Mouse (Mus musculus): ENCODE data around the gene Ap1s1. TPM values are rescaled to one million over a fixed set of nuclear protein-coding genes. Genes with fewer than 3 reads are reported as not detected.

The Ap1s1 gene
- polyA plus RNA-seq, 1 experiment from 2014 or later, result 152 TPM

DNA sequence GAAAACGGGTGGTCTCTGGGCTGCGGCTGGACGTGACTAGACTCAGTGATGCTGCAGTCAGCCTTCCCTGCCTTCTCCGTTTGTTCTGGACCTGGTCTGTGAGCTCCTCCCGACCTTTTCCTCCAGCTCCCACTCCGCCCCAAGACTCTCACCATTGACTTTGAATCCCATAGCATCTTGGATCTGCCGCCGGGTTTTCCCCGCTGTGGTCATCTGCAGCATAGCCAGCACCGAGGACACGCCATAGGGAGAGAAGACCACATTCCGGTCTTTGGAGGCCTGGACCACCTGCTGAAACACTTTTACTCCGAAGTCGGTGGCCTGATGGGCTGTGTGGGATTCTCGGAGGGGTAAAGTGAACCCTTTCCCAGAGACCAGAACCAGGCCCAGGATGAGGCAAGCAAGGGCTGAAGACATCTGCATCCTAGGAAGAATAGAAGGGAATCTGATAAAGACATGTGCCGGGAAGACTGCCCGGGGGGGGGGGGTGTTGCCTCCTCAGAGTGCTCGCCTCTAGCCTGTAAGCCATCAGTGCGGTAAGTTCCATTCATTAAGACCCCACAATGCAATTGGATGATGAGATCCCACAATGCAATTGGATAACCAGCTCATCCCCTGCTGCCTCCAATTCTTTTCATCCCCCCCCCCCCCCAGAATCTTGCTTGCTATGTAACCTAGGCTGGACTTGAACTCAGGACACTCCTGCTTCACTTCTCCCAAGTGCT lies 25.1 kb upstream of the Ap1s1 start:
- 88% methylated on average over 19 of the region's 19 CpGs for WGBS
- no peaks in the 10 kb centered on the region for H3K9me3 ChIP-seq (ENCODE audit: control insufficient read depth, low read length)
- H3K9ac ChIP-seq (ENCODE audit: low read depth, low read length), result no peak overlapping the region
- H3K4me3 ChIP-seq (ENCODE audit: low read length), result no peak overlapping the region
- ATAC-seq (ENCODE audit: low FRiP score, low TSS enrichment), result no peak
- H3K36me3 ChIP-seq (ENCODE audit: control insufficient read depth, insufficient read depth, low read length), result no peaks in the 10 kb centered on the region
- no peak overlapping the region; the same call in 1 of the 2 replicates for H3K4me2 ChIP-seq (replicated peaks; ENCODE audit: low read depth, low read length)
- no peak overlapping the region for H3K27ac ChIP-seq (ENCODE audit: low read depth, low read length)
- no peaks in the 10 kb centered on the region for H3K27me3 ChIP-seq (ENCODE audit: control insufficient read depth, insufficient read depth, low read length)
- peaks cover 2% of the 10 kb centered on the region; the same call in 1 of the 2 replicates for H3K4me1 ChIP-seq (ENCODE audit: control insufficient read depth, insufficient read depth, low read length)

DNA sequence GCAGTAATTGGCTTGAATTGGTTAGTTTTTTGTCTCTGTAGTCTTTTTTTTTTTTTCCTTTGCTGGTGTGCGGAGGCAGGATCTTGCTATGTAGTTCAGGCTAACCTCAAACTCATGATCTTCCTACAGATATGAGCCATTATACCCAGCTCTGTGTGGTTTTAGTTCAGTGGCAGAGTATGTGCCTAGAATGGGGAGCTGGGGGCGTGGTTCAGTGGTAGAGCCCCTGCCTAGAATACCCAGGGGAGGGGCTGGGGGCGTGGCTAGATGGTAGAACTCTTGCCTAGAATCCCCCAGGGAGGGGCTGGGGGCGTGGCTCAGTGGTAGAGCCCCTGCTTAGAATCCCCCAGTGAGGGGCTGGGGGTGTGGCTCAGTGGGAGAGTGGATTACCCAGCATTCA lies 22.8 kb upstream of the Ap1s1 start:
- no peak for ATAC-seq (ENCODE audit: low FRiP score, low TSS enrichment)
- no peak overlapping the region for H3K9ac ChIP-seq (ENCODE audit: low read depth, low read length)
- H3K4me3 ChIP-seq (ENCODE audit: low read length), result no peak overlapping the region
- H3K4me2 ChIP-seq (replicated peaks; ENCODE audit: low read depth, low read length), result no peak overlapping the region
- no peaks in the 10 kb centered on the region for H3K27me3 ChIP-seq (ENCODE audit: control insufficient read depth, insufficient read depth, low read length)
- H3K27ac ChIP-seq (ENCODE audit: low read depth, low read length), result no peak overlapping the region
- H3K9me3 ChIP-seq (ENCODE audit: control insufficient read depth, low read length), result no peaks in the 10 kb centered on the region
- H3K36me3 ChIP-seq (ENCODE audit: control insufficient read depth, insufficient read depth, low read length), result no peaks in the 10 kb centered on the region
- H3K4me1 ChIP-seq (ENCODE audit: control insufficient read depth, insufficient read depth, low read length), result no peaks in the 10 kb centered on the region
- 82% methylated on average over 4 of the region's 4 CpGs for WGBS

DNA sequence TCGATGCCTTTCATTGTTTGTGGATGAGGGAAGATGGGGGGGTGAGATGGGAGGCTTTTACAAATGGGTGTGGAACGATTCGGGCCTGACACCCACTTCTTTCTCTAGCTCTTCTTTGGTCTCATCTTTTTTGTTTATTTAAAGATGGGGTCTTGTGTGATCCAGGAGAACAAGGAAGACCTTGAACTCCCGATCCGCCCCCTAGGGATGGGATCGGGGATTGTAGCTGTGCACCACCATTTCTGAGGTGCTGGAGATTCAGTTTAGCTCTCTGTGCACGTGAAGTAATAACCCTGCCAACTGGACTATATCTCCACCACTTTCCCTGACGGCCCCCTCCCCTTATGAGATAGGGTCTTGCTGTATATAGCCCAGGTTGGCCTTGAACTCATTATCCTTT lies 20.0 kb upstream of the Ap1s1 start:
- no peaks in the 10 kb centered on the region for H3K9me3 ChIP-seq (ENCODE audit: control insufficient read depth, low read length)
- no peak for ATAC-seq (ENCODE audit: low FRiP score, low TSS enrichment)

DNA sequence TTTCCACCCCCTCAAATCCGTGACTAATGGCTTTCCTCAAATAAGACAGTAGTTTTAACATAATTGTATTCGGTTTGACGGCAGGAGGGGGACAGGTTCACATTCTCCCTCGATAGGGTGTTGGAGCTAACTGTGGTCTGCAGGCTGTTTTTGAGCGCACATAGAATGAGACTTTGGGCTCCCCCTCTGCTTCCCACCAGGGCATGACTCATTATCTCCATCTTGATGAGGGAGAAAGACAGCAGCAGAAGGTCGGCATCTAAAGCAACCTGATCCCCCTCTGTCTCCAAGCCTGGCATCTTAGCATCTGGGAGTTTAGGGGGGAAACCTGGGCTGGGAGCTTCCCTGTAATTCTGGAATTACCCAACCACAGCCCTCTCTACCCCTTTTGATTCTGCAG lies 19.5 kb upstream of the Ap1s1 start:
- H3K9me3 ChIP-seq (ENCODE audit: control insufficient read depth, low read length), result no peaks in the 10 kb centered on the region
- no peak overlapping the region for H3K27ac ChIP-seq (ENCODE audit: low read depth, low read length)
- no peaks in the 10 kb centered on the region for H3K27me3 ChIP-seq (ENCODE audit: control insufficient read depth, insufficient read depth, low read length)
- H3K4me1 ChIP-seq (ENCODE audit: control insufficient read depth, insufficient read depth, low read length), result no peaks in the 10 kb centered on the region
- no peak overlapping the region for H3K4me2 ChIP-seq (replicated peaks; ENCODE audit: low read depth, low read length)
- no peak for ATAC-seq (ENCODE audit: low FRiP score, low TSS enrichment)
- WGBS, result 68% methylated on average over 6 of the region's 6 CpGs
- no peaks in the 10 kb centered on the region for H3K36me3 ChIP-seq (ENCODE audit: control insufficient read depth, insufficient read depth, low read length)
- H3K4me3 ChIP-seq (ENCODE audit: low read length), result no peak overlapping the region
- H3K9ac ChIP-seq (ENCODE audit: low read depth, low read length), result no peak overlapping the region

More for the DNA sequence above, 20.0 kb upstream of the Ap1s1 start:
- Histone ChIP-seq H3K4me1 (ENCODE audit: control insufficient read depth, insufficient read depth, low read length) (no peaks in the 10 kb centered on the region), H3K27ac (ENCODE audit: low read depth, low read length) (no peak overlapping the region), H3K4me3 (ENCODE audit: low read length) (no peak overlapping the region), H3K27me3 (ENCODE audit: control insufficient read depth, insufficient read depth, low read length) (no peaks in the 10 kb centered on the region), H3K4me2 (replicated peaks; ENCODE audit: low read depth, low read length) (no peak overlapping the region), H3K36me3 (ENCODE audit: control insufficient read depth, insufficient read depth, low read length) (no peaks in the 10 kb centered on the region), H3K9ac (ENCODE audit: low read depth, low read length) (no peak overlapping the region)
- WGBS, result 75% methylated on average over 8 of the region's 8 CpGs

DNA sequence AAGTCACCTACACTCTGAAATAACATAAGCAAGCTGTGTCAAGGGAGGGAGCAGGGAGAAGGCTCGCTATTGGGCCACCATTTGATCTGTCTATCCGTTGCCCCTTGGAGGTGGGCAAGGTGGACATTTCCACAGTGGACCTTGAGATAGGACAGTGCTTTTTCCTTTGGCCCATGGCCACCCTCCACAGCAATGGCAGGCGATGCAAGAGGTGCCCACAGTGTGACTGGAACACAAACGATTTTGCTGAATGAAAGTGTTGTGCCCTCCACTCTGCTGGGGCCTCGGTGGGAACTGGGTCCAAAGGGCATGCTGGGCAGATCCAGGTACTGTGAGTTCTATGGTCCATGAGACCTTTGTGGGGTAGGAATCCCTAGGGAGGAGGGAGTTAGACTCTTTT lies 16.7 kb upstream of the Ap1s1 start:
- WGBS, result 86% methylated on average over 5 of the region's 5 CpGs
- no peak overlapping the region for H3K4me3 ChIP-seq (ENCODE audit: low read length)

DNA sequence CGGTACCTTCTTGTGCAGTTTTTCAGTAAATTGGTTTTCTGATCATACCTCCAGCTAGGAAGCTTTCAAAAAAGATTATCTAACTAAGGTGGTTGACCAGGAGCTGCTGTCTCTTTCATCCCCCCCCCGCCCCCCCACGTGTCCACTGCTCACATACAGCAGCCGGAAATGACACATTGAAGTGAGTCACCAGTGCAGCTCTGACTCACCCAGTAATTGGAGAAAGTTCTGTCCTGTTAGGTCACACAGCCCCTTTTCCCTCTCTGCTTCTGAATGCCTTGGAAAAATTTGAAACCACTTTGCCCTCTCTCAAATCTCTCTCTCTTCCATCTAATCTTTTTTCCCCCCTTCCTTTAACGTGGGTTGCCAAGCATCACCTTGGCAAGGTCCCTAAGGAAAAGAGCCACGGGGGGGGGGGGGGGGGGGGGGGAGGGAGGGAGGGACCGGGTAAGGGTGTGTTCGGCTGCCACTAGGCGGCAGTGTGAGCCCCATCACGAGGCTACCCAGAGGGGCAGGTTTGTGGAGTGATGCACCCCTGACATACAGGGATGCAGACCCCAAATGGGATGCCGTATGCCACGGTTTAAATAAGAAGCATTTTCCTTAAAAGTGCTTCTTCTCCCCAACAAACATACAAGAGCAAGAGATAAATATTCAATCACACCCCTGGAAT lies 16.0 kb upstream of the Ap1s1 start:
- Histone ChIP-seq H3K4me2 (replicated peaks; ENCODE audit: low read depth, low read length) (no peak overlapping the region), H3K9ac (ENCODE audit: low read depth, low read length) (no peak overlapping the region), H3K27ac (ENCODE audit: low read depth, low read length) (no peak overlapping the region), H3K4me3 (ENCODE audit: low read length) (no peak overlapping the region), H3K36me3 (ENCODE audit: control insufficient read depth, insufficient read depth, low read length) (no peaks in the 10 kb centered on the region), H3K9me3 (ENCODE audit: control insufficient read depth, low read length) (no peaks in the 10 kb centered on the region), H3K27me3 (ENCODE audit: control insufficient read depth, insufficient read depth, low read length) (no peaks in the 10 kb centered on the region), H3K4me1 (ENCODE audit: control insufficient read depth, insufficient read depth, low read length) (no peaks in the 10 kb centered on the region)
- ATAC-seq (ENCODE audit: low FRiP score, low TSS enrichment), result no peak
- 25% methylated on average over 9 of the region's 12 CpGs for WGBS

More for the DNA sequence above, 16.7 kb upstream of the Ap1s1 start:
- Histone ChIP-seq H3K4me1 (ENCODE audit: control insufficient read depth, insufficient read depth, low read length) (no peaks in the 10 kb centered on the region), H3K36me3 (ENCODE audit: control insufficient read depth, insufficient read depth, low read length) (no peaks in the 10 kb centered on the region), H3K27ac (ENCODE audit: low read depth, low read length) (no peak overlapping the region), H3K4me2 (replicated peaks; ENCODE audit: low read depth, low read length) (no peak overlapping the region), H3K9me3 (ENCODE audit: control insufficient read depth, low read length) (no peaks in the 10 kb centered on the region), H3K27me3 (ENCODE audit: control insufficient read depth, insufficient read depth, low read length) (no peaks in the 10 kb centered on the region), H3K9ac (ENCODE audit: low read depth, low read length) (no peak overlapping the region)
- no peak for ATAC-seq (ENCODE audit: low FRiP score, low TSS enrichment)

DNA sequence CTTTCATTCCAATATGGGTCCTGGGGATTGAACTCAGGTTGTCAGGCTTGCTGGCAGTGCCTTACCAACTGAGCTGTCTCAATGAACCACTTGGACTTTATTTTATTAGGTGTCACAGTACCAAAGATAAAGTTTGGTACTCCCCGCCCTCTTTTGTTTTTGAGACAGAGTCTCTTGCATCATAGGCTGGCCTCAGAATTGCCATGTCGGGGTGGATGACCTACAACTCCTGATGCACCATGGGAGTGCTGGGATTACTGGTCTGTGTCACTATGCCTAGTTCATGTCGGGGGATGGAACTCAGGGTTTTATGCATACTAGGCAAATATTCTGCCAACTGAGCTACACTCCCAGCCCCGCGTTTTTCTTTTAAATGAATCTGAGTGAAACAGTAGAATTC lies 8.9 kb upstream of the Ap1s1 start:
- H3K27ac ChIP-seq (ENCODE audit: low read depth, low read length), result no peak overlapping the region
- H3K4me3 ChIP-seq (ENCODE audit: low read length), result no peak overlapping the region
- no peak overlapping the region for H3K4me2 ChIP-seq (replicated peaks; ENCODE audit: low read depth, low read length)
- ATAC-seq (ENCODE audit: low FRiP score, low TSS enrichment), result no peak
- no peaks in the 10 kb centered on the region for H3K36me3 ChIP-seq (ENCODE audit: control insufficient read depth, insufficient read depth, low read length)
- no peaks in the 10 kb centered on the region for H3K9me3 ChIP-seq (ENCODE audit: control insufficient read depth, low read length)
- no peaks in the 10 kb centered on the region for H3K4me1 ChIP-seq (ENCODE audit: control insufficient read depth, insufficient read depth, low read length)
- no peak overlapping the region for H3K9ac ChIP-seq (ENCODE audit: low read depth, low read length)
- H3K27me3 ChIP-seq (ENCODE audit: control insufficient read depth, insufficient read depth, low read length), result no peaks in the 10 kb centered on the region
- 90% methylated on average over 5 of the region's 5 CpGs for WGBS

DNA sequence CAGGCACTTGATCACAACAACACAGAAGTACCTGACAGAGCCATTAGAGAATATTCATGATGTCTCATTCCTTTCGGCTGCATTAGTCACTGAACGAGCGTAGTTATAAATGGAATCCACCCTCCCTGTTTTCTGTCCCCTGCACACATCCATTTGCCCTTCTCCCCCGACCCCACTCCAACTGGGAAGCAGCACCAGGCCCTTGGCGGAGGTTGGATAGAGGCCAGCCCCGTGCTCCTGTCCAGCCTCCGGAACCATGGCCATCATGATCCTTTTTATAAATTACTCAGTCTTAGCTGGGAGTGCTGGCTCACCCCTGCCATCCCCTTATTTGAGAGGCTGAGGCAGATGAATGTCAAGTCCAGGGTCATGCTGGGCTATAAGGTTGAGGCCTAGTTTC lies 8.4 kb upstream of the Ap1s1 start:
- ATAC-seq (ENCODE audit: low FRiP score, low TSS enrichment), result no peak
- Histone ChIP-seq H3K4me3 (ENCODE audit: low read length) (no peak overlapping the region), H3K4me1 (ENCODE audit: control insufficient read depth, insufficient read depth, low read length) (no peaks in the 10 kb centered on the region), H3K9me3 (ENCODE audit: control insufficient read depth, low read length) (no peaks in the 10 kb centered on the region), H3K9ac (ENCODE audit: low read depth, low read length) (no peak overlapping the region), H3K36me3 (ENCODE audit: control insufficient read depth, insufficient read depth, low read length) (no peaks in the 10 kb centered on the region), H3K27ac (ENCODE audit: low read depth, low read length) (no peak overlapping the region), H3K27me3 (ENCODE audit: control insufficient read depth, insufficient read depth, low read length) (no peaks in the 10 kb centered on the region), H3K4me2 (replicated peaks; ENCODE audit: low read depth, low read length) (no peak overlapping the region)
- 77% methylated on average over 7 of the region's 7 CpGs for WGBS

DNA sequence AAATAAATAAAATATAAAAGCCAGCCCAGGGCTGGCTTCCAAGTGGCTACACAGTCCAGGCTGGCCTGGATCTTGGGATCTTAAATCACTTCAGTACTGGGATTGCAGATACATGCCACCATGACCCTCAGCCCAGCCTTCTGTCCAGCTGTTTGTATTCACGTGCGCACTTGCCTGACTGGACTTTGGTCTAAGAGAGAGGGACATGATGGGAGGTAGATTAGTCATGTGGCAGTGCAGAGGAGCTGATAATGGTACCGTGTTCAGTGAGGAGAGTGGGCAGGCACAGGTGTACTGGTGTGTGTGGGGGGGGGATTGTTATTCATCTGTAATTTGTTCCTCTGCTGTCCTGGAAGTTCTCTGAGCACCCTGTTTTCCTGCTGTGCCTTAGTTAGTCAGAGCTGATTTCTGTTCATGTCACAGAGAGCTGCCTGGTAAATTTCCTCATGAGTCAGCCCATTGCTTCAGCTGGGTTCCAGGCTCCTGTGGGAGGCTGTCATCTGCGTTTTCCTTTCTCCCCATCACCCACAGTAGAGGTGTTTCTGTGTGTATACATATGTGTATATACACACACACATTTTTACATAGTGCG lies 6.1 kb upstream of the Ap1s1 start:
- H3K9me3 ChIP-seq (ENCODE audit: control insufficient read depth, low read length), result no peaks in the 10 kb centered on the region
- no peak overlapping the region for H3K9ac ChIP-seq (ENCODE audit: low read depth, low read length)
- no peak overlapping the region for H3K27ac ChIP-seq (ENCODE audit: low read depth, low read length)
- no peaks in the 10 kb centered on the region for H3K36me3 ChIP-seq (ENCODE audit: control insufficient read depth, insufficient read depth, low read length)
- WGBS, result 83% methylated on average over 5 of the region's 5 CpGs
- no peaks in the 10 kb centered on the region for H3K4me1 ChIP-seq (ENCODE audit: control insufficient read depth, insufficient read depth, low read length)
- no peak overlapping the region for H3K4me2 ChIP-seq (replicated peaks; ENCODE audit: low read depth, low read length)
- H3K27me3 ChIP-seq (ENCODE audit: control insufficient read depth, insufficient read depth, low read length), result no peaks in the 10 kb centered on the region
- no peak for ATAC-seq (ENCODE audit: low FRiP score, low TSS enrichment)
- H3K4me3 ChIP-seq (ENCODE audit: low read length), result no peak overlapping the region

Measured in kidney, embryonic 14.5 days (tissue).